Mouse (Mus musculus) kidney, embryonic 15.5 days (tissue): Measurements from ENCODE around the gene Gpr132. TPM values are rescaled to one million over a fixed set of nuclear protein-coding genes. Genes with fewer than 3 reads are reported as not detected.

Source experiments
- ATAC-seq: fragments of 200-750 bp; cut with Nextera tagmentation; replicated peaks from 2 replicates; pipeline ENCODE4 v1.8.0; 2017; ENCODE audit warnings: moderate TSS enrichment; ENCODE audit not compliant: low FRiP score
- H3K27ac ChIP-seq: fragments of 300-500 bp; sonication (generic); 2 replicates; pipeline ENCODE4 v1.5.1; 2015; ENCODE audit warnings: mild to moderate bottlenecking, inconsistent platforms
- H3K27me3 ChIP-seq: fragments of 300-500 bp; sonication (generic); 2 replicates; pipeline ENCODE4 v1.6.1; 2015; ENCODE audit warnings: inconsistent platforms
- H3K36me3 ChIP-seq: fragments of 300-500 bp; sonication (generic); 2 replicates; pipeline ENCODE4 v1.6.1; 2015; ENCODE audit warnings: inconsistent platforms
- H3K4me1 ChIP-seq: fragments of 300-500 bp; sonication (generic); 2 replicates; pipeline ENCODE4 v1.6.1; 2015; ENCODE audit warnings: inconsistent platforms
- H3K4me2 ChIP-seq: fragments of 300-500 bp; sonication (generic); 2 replicates; pipeline ENCODE4 v1.6.1; 2015; ENCODE audit warnings: moderate library complexity, mild to moderate bottlenecking, inconsistent platforms
- H3K4me3 ChIP-seq: fragments of 300-500 bp; sonication (generic); replicated peaks from 2 replicates; pipeline ENCODE4 v1.5.1; 2015; ENCODE audit warnings: mild to moderate bottlenecking, inconsistent platforms
- H3K9ac ChIP-seq: fragments of 300-500 bp; sonication (generic); 2 replicates; pipeline ENCODE4 v1.6.1; 2015; ENCODE audit warnings: mild to moderate bottlenecking, inconsistent platforms
- H3K9me3 ChIP-seq: fragments of 300-500 bp; sonication (generic); replicated peaks from 2 replicates; pipeline ENCODE4 v1.6.1; 2016; ENCODE audit warnings: inconsistent platforms
- WGBS: fragments of 180-500 bp; shearing (Covaris S2); methylation state at CpG from one replicate; pipeline ENCODE4 v1.1.7; 2015; ENCODE audit warnings: mixed read lengths; 5-methylcytosine and 5-hydroxymethylcytosine counted together
- polyA plus RNA-seq: library from polyadenylated mRNA; unstranded; fragments of >200 nt; fragmentation: Nextera tagmentation; extraction: Ambion mirVana; gene quantifications from 2 replicates; pipeline ENCODE4 v1.2.1, GENCODE M21; 2015

Gene Gpr132
- polyA plus RNA-seq: 0.12 and 0.14 TPM in 2 replicates

DNA sequence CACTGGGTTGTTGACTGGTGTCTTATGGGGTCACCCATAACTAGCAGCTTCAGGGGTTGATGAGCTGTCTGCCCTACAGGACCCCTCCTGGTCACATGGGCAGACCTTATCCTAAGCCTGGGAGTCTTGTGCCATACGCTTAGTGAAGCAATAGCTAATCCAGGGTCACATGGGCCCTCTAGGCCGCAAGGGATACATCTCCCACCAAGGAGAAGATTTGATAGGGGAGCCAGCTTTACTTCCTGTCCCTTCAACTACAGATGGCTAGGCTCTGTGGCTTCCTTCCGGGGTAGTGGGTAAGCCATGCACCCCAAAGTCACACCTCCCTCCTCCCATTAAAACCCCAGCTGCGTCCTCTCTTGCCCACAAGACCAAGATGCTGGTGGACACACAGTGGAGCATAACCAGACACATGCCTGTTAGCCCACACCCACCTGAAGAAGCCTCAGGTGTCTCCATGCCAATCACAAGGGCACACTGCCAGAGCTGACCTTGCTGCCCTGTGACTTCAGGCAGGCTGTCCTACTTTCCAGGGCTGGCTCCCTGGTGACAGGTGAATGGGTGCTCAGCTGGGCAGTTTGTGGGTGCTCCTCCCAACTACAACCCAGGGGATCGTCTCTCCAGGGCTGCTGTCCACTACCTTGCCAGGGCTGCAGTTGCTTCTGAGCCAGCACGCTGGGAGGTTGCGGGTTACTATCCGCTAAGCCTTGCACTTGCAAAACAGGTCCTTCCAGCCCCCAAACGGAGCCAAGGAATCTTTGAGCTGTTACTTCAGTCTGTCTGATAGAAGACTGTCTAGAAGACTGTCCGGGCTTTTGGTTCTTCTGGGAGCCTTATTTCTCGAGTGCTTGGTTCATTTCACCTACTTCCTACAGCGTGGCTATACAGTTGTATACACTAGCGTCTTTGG, at the start of gene Gpr132:
TSS of gene Gpr132 (minus strand) at position 51 of the 910 bp plus-strand sequence.
- no peaks in the 10 kb centered on the region for H3K9me3 ChIP-seq
- H3K4me2 ChIP-seq: no peak within 1 kb of the TSS
- peaks cover 18% of the 10 kb centered on the region for H3K4me1 ChIP-seq
- H3K4me3 ChIP-seq: no peak within 1 kb of the TSS
- no peak for ATAC-seq
- H3K27me3 ChIP-seq: peaks cover 27% of the 10 kb centered on the region
- no peaks in the 10 kb centered on the region for H3K36me3 ChIP-seq
- H3K27ac ChIP-seq: no peak within 1 kb of the TSS
- WGBS: 68% methylated on average over 13 of the region's 13 CpGs
- H3K9ac ChIP-seq: no peak within 1 kb of the TSS

DNA sequence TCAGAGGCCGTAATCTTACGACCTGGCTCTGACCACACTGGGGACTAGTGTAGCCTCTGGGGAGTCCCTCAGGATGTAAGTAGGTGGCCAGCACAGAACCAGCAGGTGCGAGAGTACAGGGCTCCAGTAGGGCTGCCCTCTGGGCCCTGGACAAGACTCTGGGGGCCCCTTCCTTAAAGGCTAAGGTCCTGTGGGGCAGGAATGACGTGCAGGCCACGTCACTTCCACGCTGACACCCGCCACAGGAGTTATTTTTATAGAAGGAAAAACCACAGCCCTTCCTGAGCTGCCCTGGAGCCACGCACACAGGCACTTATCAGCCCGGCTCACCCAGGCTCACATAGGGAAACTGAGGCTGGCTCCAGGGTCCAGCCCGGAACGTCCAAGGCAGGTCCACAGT, 49.5 kb upstream of the Gpr132 start:
- H3K36me3 ChIP-seq: no peaks in the 10 kb centered on the region
- 72% methylated on average over 11 of the region's 11 CpGs for WGBS
- no peak for ATAC-seq

DNA sequence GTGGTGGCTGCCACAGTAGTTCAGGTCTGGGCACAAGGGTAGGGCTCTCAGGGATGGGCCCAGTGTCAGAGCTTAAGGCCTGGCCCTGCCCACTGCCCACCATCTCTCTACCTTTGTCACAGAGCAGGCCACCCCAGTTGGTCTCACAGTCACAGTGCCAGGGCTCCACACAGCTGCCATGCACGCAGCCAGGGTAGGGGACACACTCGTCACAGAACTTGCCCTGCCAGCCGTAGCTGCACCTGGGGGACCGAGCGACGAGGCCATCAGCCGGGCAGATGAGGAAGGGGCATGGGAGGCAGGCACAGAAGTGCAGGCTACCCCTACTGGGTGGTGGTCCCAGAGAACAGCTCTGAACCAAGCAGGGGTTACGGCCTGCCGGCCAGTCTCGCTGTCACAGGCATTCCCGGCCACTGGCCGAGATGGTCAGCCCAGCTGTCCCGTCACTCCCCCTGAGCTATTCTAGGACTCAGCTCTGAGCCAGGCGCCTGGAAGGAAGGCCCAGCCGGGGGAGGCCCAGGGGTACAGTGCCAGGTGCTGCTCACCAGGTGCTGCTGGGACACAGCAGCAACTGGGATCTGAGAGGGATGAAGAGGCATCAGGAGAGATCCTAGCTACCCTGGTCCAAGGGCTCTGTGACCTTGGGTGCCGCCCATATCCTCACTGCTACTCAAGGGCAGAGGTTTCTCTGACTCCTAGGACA, 48.8 kb upstream of the Gpr132 start:
- no peaks in the 10 kb centered on the region for H3K9me3 ChIP-seq
- no peak for ATAC-seq
- H3K27ac ChIP-seq: no peak overlapping the region
- no peak overlapping the region for H3K4me2 ChIP-seq
- no peak overlapping the region for H3K9ac ChIP-seq
- no peaks in the 10 kb centered on the region for H3K36me3 ChIP-seq
- H3K27me3 ChIP-seq: peaks cover 7% of the 10 kb centered on the region
- H3K4me3 ChIP-seq: no peak overlapping the region
- H3K4me1 ChIP-seq: peaks cover 23% of the 10 kb centered on the region
- WGBS: 71% methylated on average over 16 of the region's 16 CpGs

More for the DNA sequence above, 49.5 kb upstream of the Gpr132 start:
- H3K27ac ChIP-seq: no peak overlapping the region
- H3K27me3 ChIP-seq: peaks cover 7% of the 10 kb centered on the region
- no peaks in the 10 kb centered on the region for H3K9me3 ChIP-seq
- H3K4me2 ChIP-seq: no peak overlapping the region
- H3K9ac ChIP-seq: no peak overlapping the region
- peaks cover 23% of the 10 kb centered on the region for H3K4me1 ChIP-seq
- no peak overlapping the region for H3K4me3 ChIP-seq

DNA sequence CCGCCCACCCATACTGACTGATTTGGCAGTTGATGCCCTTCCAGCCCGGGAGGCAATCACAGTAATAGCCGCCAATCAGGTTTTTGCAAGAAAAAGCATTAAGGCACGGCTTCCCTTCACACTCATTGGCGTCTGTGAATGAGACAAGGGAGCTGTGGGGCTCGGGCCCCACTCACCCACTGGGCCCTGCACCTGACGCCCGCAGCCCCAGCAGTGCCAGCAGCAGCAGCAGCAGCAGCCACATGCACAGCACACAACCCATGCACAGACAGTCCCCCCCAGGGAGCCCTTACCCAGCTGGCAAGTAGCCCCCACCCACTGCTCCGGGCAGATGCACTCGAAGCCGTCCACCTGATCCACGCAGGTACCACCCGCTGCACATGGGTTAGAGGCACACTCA, 47.6 kb upstream of the Gpr132 start:
- WGBS: 72% methylated on average over 13 of the region's 13 CpGs
- Histone ChIP-seq H3K9me3 (no peaks in the 10 kb centered on the region), H3K36me3 (0 out of 2 replicates have a peak, but pooled peaks cover 3% of the 10 kb centered on the region), H3K9ac (no peak overlapping the region), H3K27me3 (peaks cover 7% of the 10 kb centered on the region), H3K4me1 (peaks cover 23% of the 10 kb centered on the region), H3K27ac (no peak overlapping the region), H3K4me3 (no peak overlapping the region), H3K4me2 (no peak overlapping the region)
- ATAC-seq: no peak

DNA sequence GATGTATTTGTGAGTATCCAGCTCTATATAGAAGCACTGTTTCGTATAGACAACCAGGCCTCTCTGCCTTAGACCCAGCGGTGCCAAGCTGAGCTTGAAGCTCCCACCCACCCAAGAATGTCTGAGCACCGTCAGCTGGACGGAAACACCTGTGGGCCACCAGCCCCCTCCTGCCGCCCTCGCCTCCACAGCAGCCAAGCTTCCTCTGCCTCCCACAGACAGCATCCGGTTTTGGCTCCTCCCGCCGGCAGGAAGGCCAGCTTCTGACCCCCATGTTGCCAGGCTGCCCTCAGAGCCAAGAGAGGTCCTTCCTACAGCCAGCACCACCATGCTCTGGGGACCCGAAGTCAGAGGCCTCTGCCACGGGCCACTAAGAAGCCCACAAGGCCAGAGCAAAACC, 46.5 kb upstream of the Gpr132 start:
- ATAC-seq: no peak

DNA sequence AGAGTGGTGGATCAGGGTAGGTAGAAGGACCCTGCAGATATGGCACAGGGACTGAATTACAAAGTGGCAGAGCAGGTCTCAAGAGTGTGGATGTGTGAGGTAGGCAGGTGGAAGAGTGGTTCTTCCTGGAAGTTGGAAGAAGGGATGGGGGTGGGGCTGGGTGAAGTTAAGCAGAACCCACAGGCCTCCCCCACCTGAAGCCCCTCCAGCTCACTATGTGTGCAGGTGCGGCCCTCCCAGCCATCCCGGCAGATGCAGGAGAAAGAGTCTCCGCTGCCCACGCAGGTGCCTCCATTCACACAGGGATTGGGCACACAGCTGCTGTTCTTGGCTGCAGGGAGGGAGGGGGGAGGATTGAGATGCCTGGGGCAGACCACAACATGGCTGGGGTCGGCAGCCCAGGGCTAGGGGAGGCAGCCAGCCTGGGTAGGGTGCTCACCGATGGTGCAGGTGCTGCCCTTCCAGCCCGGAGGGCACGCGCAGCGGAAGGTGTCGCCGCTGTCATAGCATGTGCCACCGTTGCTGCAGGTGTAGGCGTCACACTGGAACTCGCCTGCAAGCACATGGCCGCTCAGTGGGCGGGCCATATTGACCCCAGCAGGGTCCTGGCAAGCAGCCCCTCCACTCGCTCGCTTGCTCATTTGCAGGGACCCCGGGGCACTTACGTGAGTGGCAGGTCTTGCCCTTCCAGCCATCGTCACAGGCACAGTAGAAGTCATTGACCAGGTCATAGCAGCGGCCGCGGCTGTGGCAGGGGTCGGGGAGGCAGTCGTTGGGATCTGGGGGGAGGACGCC, 45.1 kb upstream of the Gpr132 start:
- no peak overlapping the region for H3K27ac ChIP-seq
- no peak for ATAC-seq
- peaks cover 4% of the 10 kb centered on the region; the same call in 1 of the 2 replicates for H3K27me3 ChIP-seq
- no peak overlapping the region for H3K9ac ChIP-seq
- peaks cover 23% of the 10 kb centered on the region for H3K4me1 ChIP-seq
- H3K4me2 ChIP-seq: no peak overlapping the region
- WGBS: 88% methylated on average over 28 of the region's 28 CpGs
- H3K4me3 ChIP-seq: no peak overlapping the region
- no peaks in the 10 kb centered on the region for H3K9me3 ChIP-seq
- H3K36me3 ChIP-seq: 0 out of 2 replicates have a peak, but pooled peaks cover 12% of the 10 kb centered on the region

More for the DNA sequence above, 46.5 kb upstream of the Gpr132 start:
- Histone ChIP-seq H3K4me1 (peaks cover 23% of the 10 kb centered on the region), H3K4me2 (no peak overlapping the region), H3K27ac (0 out of 2 replicates have a peak overlapping the region, but pooled peaks have one; percentile 37), H3K27me3 (peaks cover 7% of the 10 kb centered on the region), H3K36me3 (0 out of 2 replicates have a peak, but pooled peaks cover 3% of the 10 kb centered on the region), H3K9me3 (no peaks in the 10 kb centered on the region), H3K4me3 (no peak overlapping the region), H3K9ac (no peak overlapping the region)
- whole genome bisulfite sequencing: 51% methylated on average over 11 of the region's 11 CpGs

DNA sequence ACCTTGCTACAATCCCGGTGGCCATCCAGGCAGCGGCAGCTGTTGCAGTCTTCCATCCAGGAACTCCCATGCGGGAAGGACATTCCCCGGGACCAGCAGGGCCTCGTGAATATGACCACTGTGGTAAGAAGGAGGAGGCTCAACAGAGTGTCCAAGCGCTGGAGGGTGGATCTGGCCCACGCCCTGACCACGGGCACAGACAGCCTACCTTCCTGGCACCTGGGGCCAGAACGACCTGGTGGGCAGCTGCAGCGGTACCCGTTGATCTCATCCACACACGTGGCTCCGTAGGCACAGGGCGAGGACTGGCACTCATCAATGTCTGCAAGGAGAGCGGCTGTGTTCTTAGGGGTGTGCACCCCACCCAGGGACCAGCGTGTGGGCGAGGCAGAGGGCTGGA, 43.7 kb upstream of the Gpr132 start:
- Histone ChIP-seq H3K4me3 (no peak overlapping the region), H3K4me1 (peaks cover 14% of the 10 kb centered on the region), H3K9me3 (no peaks in the 10 kb centered on the region), H3K36me3 (0 out of 2 replicates have a peak, but pooled peaks cover 12% of the 10 kb centered on the region), H3K4me2 (no peak overlapping the region), H3K9ac (no peak overlapping the region), H3K27me3 (no peaks in the 10 kb centered on the region), H3K27ac (no peak overlapping the region)
- 90% methylated on average over 17 of the region's 17 CpGs for WGBS
- no peak for ATAC-seq

DNA sequence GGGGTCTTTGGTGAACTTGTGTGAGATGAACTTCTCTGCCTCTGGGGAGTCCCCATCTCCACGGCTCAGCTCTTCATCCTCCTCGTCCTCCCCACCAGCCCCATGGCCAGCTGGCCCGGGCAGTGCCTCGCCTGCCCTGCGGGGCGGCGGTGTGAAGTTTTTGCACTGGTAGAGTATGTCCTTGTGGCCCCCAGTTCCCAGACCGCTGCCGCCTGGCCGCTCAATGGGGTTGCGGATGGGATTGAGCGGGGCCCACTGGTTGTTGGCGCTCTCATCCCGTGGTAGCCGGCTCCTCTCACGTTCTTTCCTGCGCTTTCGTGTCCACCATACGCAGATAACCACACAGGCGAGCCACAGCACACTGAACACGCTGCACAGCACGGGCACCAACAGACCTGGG, 41.0 kb upstream of the Gpr132 start:
- H3K4me3 ChIP-seq: no peak overlapping the region
- no peak overlapping the region for H3K4me2 ChIP-seq
- no peak for ATAC-seq
- no peak overlapping the region for H3K27ac ChIP-seq
- H3K4me1 ChIP-seq: no peaks in the 10 kb centered on the region
- no peaks in the 10 kb centered on the region for H3K9me3 ChIP-seq
- 96% methylated on average over 22 of the region's 22 CpGs for WGBS
- peaks cover 3% of the 10 kb centered on the region; the same call in 1 of the 2 replicates for H3K27me3 ChIP-seq
- H3K36me3 ChIP-seq: 0 out of 2 replicates have a peak, but pooled peaks cover 12% of the 10 kb centered on the region
- H3K9ac ChIP-seq: no peak overlapping the region

DNA sequence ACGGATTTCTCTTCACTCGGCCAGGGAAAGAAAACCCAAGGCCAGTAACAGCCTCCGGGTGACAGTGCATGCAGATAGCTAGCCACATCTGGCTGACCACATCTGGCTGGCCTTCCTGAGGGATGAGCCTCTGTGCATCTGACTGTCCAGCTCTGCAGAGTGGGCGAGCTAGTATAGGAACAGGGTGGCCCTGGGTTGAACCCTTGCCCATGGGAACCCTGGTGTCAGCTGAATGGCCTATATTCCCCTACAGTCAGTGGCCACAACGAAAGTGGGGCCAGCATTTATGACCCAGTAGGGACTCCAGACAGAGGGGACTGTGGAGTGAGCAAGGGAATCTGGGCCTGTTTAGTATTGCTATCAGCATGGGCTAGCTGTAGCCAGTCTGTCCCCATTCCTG, 37.0 kb upstream of the Gpr132 start:
- Histone ChIP-seq H3K27ac (no peak overlapping the region), H3K9ac (no peak overlapping the region), H3K4me2 (no peak overlapping the region), H3K4me1 (no peaks in the 10 kb centered on the region), H3K4me3 (no peak overlapping the region), H3K9me3 (no peaks in the 10 kb centered on the region), H3K36me3 (0 out of 2 replicates have a peak, but pooled peaks cover 9% of the 10 kb centered on the region), H3K27me3 (peaks cover 5% of the 10 kb centered on the region; the same call in 1 of the 2 replicates)
- 73% methylated on average over 5 of the region's 5 CpGs for WGBS
- ATAC-seq: no peak

DNA sequence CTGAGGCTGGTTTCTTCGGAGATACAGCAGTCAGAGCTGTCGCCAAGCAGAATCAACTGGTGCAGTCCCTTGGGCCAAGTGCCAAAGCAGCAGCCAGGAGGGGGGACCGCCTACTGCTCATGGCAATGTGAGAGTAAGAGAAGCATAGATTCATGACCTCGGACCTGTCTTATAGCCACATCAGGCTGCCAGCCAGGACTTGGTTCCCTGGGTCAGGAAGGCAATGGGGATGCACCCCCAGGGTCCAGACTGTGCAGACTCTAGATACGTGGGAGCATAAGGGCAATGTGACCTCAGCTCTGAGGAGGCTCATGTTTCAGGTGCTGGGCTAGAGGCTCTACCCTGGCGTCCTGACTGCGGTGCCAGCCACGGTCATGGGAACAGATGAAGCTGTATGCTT, 35.9 kb upstream of the Gpr132 start:
- Histone ChIP-seq H3K4me1 (no peaks in the 10 kb centered on the region), H3K4me2 (no peak overlapping the region), H3K4me3 (no peak overlapping the region), H3K27ac (no peak overlapping the region), H3K36me3 (0 out of 2 replicates have a peak, but pooled peaks cover 4% of the 10 kb centered on the region), H3K9ac (no peak overlapping the region), H3K9me3 (no peaks in the 10 kb centered on the region), H3K27me3 (peaks cover 11% of the 10 kb centered on the region)
- ATAC-seq: peak; percentile 63
- WGBS: 40% methylated on average over 8 of the region's 8 CpGs

DNA sequence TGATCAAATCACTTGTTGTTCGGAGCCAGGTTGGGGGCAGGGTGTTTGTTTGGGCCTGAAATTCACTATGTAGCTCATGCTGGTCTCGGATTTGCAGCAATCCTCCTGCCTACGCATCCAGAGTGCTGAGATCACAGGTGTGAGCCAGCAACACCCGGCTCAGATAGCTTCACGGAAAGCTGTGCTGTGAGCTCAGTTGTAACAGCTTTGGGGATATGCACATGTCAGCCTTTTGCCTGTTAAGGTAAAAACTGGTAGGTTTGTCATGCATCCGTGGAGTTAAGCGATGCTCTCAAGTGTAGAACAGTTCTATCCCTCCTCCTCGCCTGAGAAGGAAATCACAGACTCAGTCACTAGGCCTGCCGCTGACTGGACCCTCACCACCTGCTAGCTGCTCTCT, 32.6 kb upstream of the Gpr132 start:
- Histone ChIP-seq H3K4me1 (peaks cover 15% of the 10 kb centered on the region), H3K4me3 (no peak overlapping the region), H3K27me3 (peaks cover 36% of the 10 kb centered on the region), H3K27ac (no peak overlapping the region), H3K9ac (no peak overlapping the region), H3K4me2 (no peak overlapping the region), H3K9me3 (no peaks in the 10 kb centered on the region), H3K36me3 (no peaks in the 10 kb centered on the region)
- ATAC-seq: no peak
- 85% methylated on average over 9 of the region's 9 CpGs for WGBS
